Mouse (Mus musculus) cerebellum, adult 8-10 months (tissue): ENCODE measurements at regions not wholly inside any gene's neighbourhood (a gene's known extent, or its start where the extent isn't known, plus 50 kb on each side); places are given as distances from the start of the nearest gene placed in this dataset.
A peak's percentile ranks its signal among the peaks of the same experiment; 100 is the strongest.

ENCODE experiments used
- DNase-seq: peaks from one replicate; pipeline ENCODE4 v3.0.0; 2022

GRCm38 (mm10) chrX:62832741-62833140, 364.9 kb downstream of the 4931400O07Rik start:
- DNase-seq = peak; percentile 71
